Comparison of ENCODE assay signal across 21 mouse cellular contexts in genomic region chr12:35702674-35703073, GRCm38 (mm10).
A peak's percentile ranks its signal among the peaks of the same experiment; 100 is the strongest.
DNase-seq lines count a peak whose midpoint lies in the region; ATAC-seq and TF ChIP-seq lines count a peak whose summit lies in the region.
"Had no signal": no experiment of that assay in that cellular context is flagged by ENCODE, and none has a peak within 500 bp of the region (broad histone marks: within the 10 kb centered on the region; RNA-seq: fewer than 3 reads in every experiment).

No protein-coding gene starts in this region.

- H3K4me1 ChIP-seq in kidney, postnatal 0 days (replicated peaks; ENCODE audit: insufficient read depth, low read length), result no peaks in the 10 kb centered on the region
- no peaks in the 10 kb centered on the region for H3K4me1 ChIP-seq in lung, postnatal 0 days (ENCODE audit: insufficient read depth, low read depth, low read length)
- H3K4me1 ChIP-seq in lung, adult 2 months (ENCODE audit: control insufficient read depth, insufficient read depth, low read length), result no peaks in the 10 kb centered on the region
- peaks cover 4% of the 10 kb centered on the region; the same call in 1 of the 2 replicates for H3K4me1 ChIP-seq in embryonic fibroblast, embryonic 13.5 days (ENCODE audit: control insufficient read depth, insufficient read depth, low read length)
- no peaks in the 10 kb centered on the region for H3K4me1 ChIP-seq in forebrain, embryonic 16.5 days (replicated peaks; ENCODE audit: control insufficient read depth, insufficient read depth, low read length)
- H3K4me1 ChIP-seq: embryonic facial prominence, embryonic 13.5 days; forebrain, embryonic 13.5 days; heart, embryonic 10.5 days; hindbrain, embryonic 13.5 days had no signal

- TF ChIP-seq EP300 in lung, postnatal 0 days (IDR thresholded peaks at IDR 0.05), result no peak; the same call in 1 of the 2 replicates

- H3K36me3 ChIP-seq in kidney, postnatal 0 days (ENCODE audit: insufficient read depth, low read length), result no peaks in the 10 kb centered on the region
- no peaks in the 10 kb centered on the region for H3K36me3 ChIP-seq in lung, postnatal 0 days (ENCODE audit: insufficient read depth, low read length)
- H3K36me3 ChIP-seq in forebrain, embryonic 16.5 days (ENCODE audit: control insufficient read depth, insufficient read depth), result no peaks in the 10 kb centered on the region
- H3K36me3 ChIP-seq: embryonic facial prominence, embryonic 13.5 days; heart, embryonic 10.5 days; hindbrain, embryonic 13.5 days had no signal

- no peak overlapping the region for H3K9ac ChIP-seq in kidney, postnatal 0 days (ENCODE audit: low read depth, low read length)
- no peak overlapping the region for H3K9ac ChIP-seq in lung, postnatal 0 days (replicated peaks; ENCODE audit: low read depth)
- H3K9ac ChIP-seq in forebrain, embryonic 16.5 days (replicated peaks; ENCODE audit: low read depth, low read length), result no peak overlapping the region
- H3K9ac ChIP-seq: embryonic facial prominence, embryonic 13.5 days; forebrain, embryonic 13.5 days; hindbrain, embryonic 13.5 days had no signal

- no peak for TF ChIP-seq CTCF in kidney, postnatal 0 days (IDR thresholded peaks at IDR 0.05; ENCODE audit: low read depth)
- no peak for TF ChIP-seq CTCF in lung, postnatal 0 days (IDR thresholded peaks at IDR 0.05)
- TF ChIP-seq CTCF in lung, adult 2 months (IDR thresholded peaks at IDR 0.05; ENCODE audit: insufficient read depth, low read length), result no peak
- no peak for TF ChIP-seq CTCF in embryonic fibroblast, embryonic 13.5 days (IDR thresholded peaks at IDR 0.05; ENCODE audit: borderline replicate concordance, insufficient read depth, low read length)

- H3K27ac ChIP-seq in kidney, postnatal 0 days, result no peak overlapping the region
- no peak overlapping the region for H3K27ac ChIP-seq in lung, postnatal 0 days (ENCODE audit: low read length)
- H3K27ac ChIP-seq in embryonic fibroblast, embryonic 13.5 days (ENCODE audit: insufficient read depth, low read length), result peak overlapping the region; percentile 61; the same call in 1 of the 2 replicates
- H3K27ac ChIP-seq in forebrain, embryonic 16.5 days (ENCODE audit: low read length), result no peak overlapping the region
- H3K27ac ChIP-seq: embryonic facial prominence, embryonic 13.5 days; forebrain, embryonic 13.5 days; heart, embryonic 10.5 days; hindbrain, embryonic 13.5 days; hindbrain, postnatal 0 days had no signal

- ATAC-seq in kidney, postnatal 0 days (replicated peaks; ENCODE audit: low FRiP score, low read depth), result no peak
- ATAC-seq in lung, postnatal 0 days, result peak; percentile 28; the same call in 1 of the 2 replicates
- ATAC-seq in forebrain, embryonic 16.5 days, result no peak
- ATAC-seq: forebrain, embryonic 13.5 days; hindbrain, postnatal 0 days had no signal

- no peak overlapping the region for H3K4me3 ChIP-seq in kidney, postnatal 0 days (replicated peaks; ENCODE audit: low read depth, low read length)
- no peak overlapping the region for H3K4me3 ChIP-seq in lung, postnatal 0 days (ENCODE audit: low read depth, low read length)
- no peak overlapping the region for H3K4me3 ChIP-seq in lung, adult 2 months (replicated peaks; ENCODE audit: extremely low read depth, low read depth, low read length)
- no peak overlapping the region for H3K4me3 ChIP-seq in embryonic fibroblast, embryonic 13.5 days (ENCODE audit: insufficient read depth, low read length)
- H3K4me3 ChIP-seq in forebrain, embryonic 16.5 days (replicated peaks; ENCODE audit: low read length), result no peak overlapping the region
- H3K4me3 ChIP-seq: embryonic facial prominence, embryonic 13.5 days; forebrain, embryonic 13.5 days; heart, embryonic 10.5 days; hindbrain, embryonic 13.5 days had no signal

- 63% methylated on average over 7 of the region's 7 CpGs for WGBS in kidney, postnatal 0 days
- 32% methylated on average over 7 of the region's 7 CpGs for WGBS in lung, postnatal 0 days
- 49% methylated on average over 7 of the region's 7 CpGs for WGBS in lung, adult 2 months
- WGBS in forebrain, embryonic 16.5 days, result 79% methylated on average over 7 of the region's 7 CpGs

- DNase-seq in kidney, postnatal 0 days (ENCODE audit: low spot score), result peak; percentile 8
- DNase-seq in kidney, postnatal 36 days, result no peak
- peak; percentile 53 for DNase-seq in lung, postnatal 0 days (ENCODE audit: low spot score)
- no peak for DNase-seq in lung, adult 2 months
- DNase-seq in Muller cell, postnatal 12 days (ENCODE audit: inconsistent ontology term), result peak; percentile 27
- DNase-seq in cerebellum, adult 8-10 months, result no peak
- DNase-seq: adrenal gland, postnatal 10 days; cerebellum, adult 11-12 months; cerebellum, adult 9-11 months; cerebellum, postnatal 36 days; gastrocnemius, postnatal 36 days; heart, adult 18-20 months; heart, postnatal 10 days had no signal

- H3K27me3 ChIP-seq in kidney, postnatal 0 days (ENCODE audit: insufficient read depth, low read length), result no peaks in the 10 kb centered on the region
- H3K27me3 ChIP-seq in lung, postnatal 0 days (replicated peaks; ENCODE audit: insufficient read depth, low read length), result no peaks in the 10 kb centered on the region
- no peaks in the 10 kb centered on the region for H3K27me3 ChIP-seq in forebrain, embryonic 16.5 days (replicated peaks; ENCODE audit: control insufficient read depth, insufficient read depth, low read length)
- H3K27me3 ChIP-seq: CH12.LX; forebrain, embryonic 13.5 days; hindbrain, embryonic 13.5 days had no signal

- no peak for TF ChIP-seq POLR2A in lung, adult 2 months (IDR thresholded peaks at IDR 0.05; ENCODE audit: borderline replicate concordance, extremely low read depth, low read depth, low read length)
- TF ChIP-seq POLR2A in embryonic fibroblast, embryonic 13.5 days (IDR thresholded peaks at IDR 0.05; ENCODE audit: low read depth, low read length), result no peak

- H3K4me2 ChIP-seq in kidney, postnatal 0 days (ENCODE audit: low read length), result no peak overlapping the region
- peak overlapping the region; percentile 3; the same call in 1 of the 2 replicates for H3K4me2 ChIP-seq in lung, postnatal 0 days (replicated peaks; ENCODE audit: low read depth, low read length)
- H3K4me2 ChIP-seq in forebrain, embryonic 16.5 days (ENCODE audit: low read length), result no peak overlapping the region
- H3K4me2 ChIP-seq: embryonic facial prominence, embryonic 13.5 days; forebrain, embryonic 13.5 days; hindbrain, embryonic 13.5 days had no signal

- no peaks in the 10 kb centered on the region for H3K9me3 ChIP-seq in kidney, postnatal 0 days (replicated peaks; ENCODE audit: low read length)
- H3K9me3 ChIP-seq in lung, postnatal 0 days (ENCODE audit: low read length), result no peaks in the 10 kb centered on the region
- no peaks in the 10 kb centered on the region for H3K9me3 ChIP-seq in forebrain, embryonic 16.5 days (ENCODE audit: control insufficient read depth, low read length)
- H3K9me3 ChIP-seq: embryonic facial prominence, embryonic 13.5 days; forebrain, embryonic 13.5 days; heart, embryonic 10.5 days; hindbrain, embryonic 13.5 days had no signal

Comparison
In these comparisons a context has a peak if more than half of its experiments do, and no peak if none do; other contexts are left out.
1. DNase-seq: peak in kidney, postnatal 0 days (single experiment), lung, postnatal 0 days (single experiment) and Muller cell, postnatal 12 days (single experiment); none in kidney, postnatal 36 days (0 of 2), lung, adult 2 months (single experiment) and cerebellum, adult 8-10 months (single experiment).